Mouse (Mus musculus) hindbrain, embryonic 12.5 days (tissue): ENCODE measurements at regions not wholly inside any gene's neighbourhood (a gene's known extent, or its start where the extent isn't known, plus 50 kb on each side); places are given as distances from the start of the nearest gene placed in this dataset.

Experiments used
- ATAC-seq: fragments of 200-750 bp; cut with Nextera tagmentation; 2 replicates; pipeline ENCODE4 v1.8.0; 2017; ENCODE audit warnings: moderate TSS enrichment; ENCODE audit not compliant: low FRiP score
- H3K27ac ChIP-seq: fragments of 300-500 bp; sonication (generic); 2 replicates; pipeline ENCODE4 v1.5.1; 2016; ENCODE audit warnings: mild to moderate bottlenecking
- H3K27me3 ChIP-seq: fragments of 300-500 bp; sonication (generic); 2 replicates; pipeline ENCODE4 v1.6.1; 2016; ENCODE audit warnings: mild to moderate bottlenecking
- H3K36me3 ChIP-seq: fragments of 300-500 bp; sonication (generic); 2 replicates; pipeline ENCODE4 v1.6.1; 2016; ENCODE audit warnings: mild to moderate bottlenecking
- H3K4me1 ChIP-seq: fragments of 300-500 bp; sonication (generic); 2 replicates; pipeline ENCODE4 v1.6.1; 2016
- H3K4me2 ChIP-seq: fragments of 300-500 bp; sonication (generic); replicated peaks from 2 replicates; pipeline ENCODE4 v1.6.1; 2016; ENCODE audit warnings: mild to moderate bottlenecking
- H3K4me3 ChIP-seq: fragments of 300-500 bp; sonication (generic); 2 replicates; pipeline ENCODE4 v1.5.1; 2016; ENCODE audit warnings: mild to moderate bottlenecking
- H3K9ac ChIP-seq: fragments of 300-500 bp; sonication (generic); 2 replicates; pipeline ENCODE4 v1.6.1; 2016; ENCODE audit warnings: mild to moderate bottlenecking, moderate library complexity
- H3K9me3 ChIP-seq: fragments of 300-500 bp; sonication (generic); replicated peaks from 2 replicates; pipeline ENCODE4 v1.6.1; 2016; ENCODE audit warnings: mild to moderate bottlenecking
- WGBS: fragments of 180-500 bp; shearing (Covaris S2); methylation state at CpG from one replicate; pipeline ENCODE4 v1.1.7; 2016; 5-methylcytosine and 5-hydroxymethylcytosine counted together

DNA sequence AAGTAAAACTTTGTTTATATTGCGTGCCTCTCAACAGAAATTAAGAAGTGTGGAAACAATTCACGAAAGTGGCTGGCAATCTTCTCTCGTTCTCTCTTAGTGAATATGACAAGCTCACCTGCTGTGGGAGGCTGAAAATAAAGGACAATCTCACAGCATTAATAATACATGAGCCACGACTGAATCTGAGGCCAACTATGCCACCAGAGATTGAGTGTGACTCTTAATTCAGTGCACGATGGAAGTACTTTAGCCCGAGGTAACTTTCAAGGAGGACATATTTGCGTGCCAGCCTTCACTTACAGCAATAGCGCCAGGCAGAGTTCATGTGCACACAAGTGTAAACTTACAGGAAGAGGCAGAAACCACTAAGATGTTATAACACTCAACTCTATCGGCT lies 760.6 kb upstream of the Epha5 start:
- Histone ChIP-seq H3K9ac (no peak overlapping the region), H3K4me3 (no peak overlapping the region), H3K36me3 (no peaks in the 10 kb centered on the region), H3K27ac (no peak overlapping the region), H3K9me3 (no peaks in the 10 kb centered on the region), H3K4me1 (peaks cover 5% of the 10 kb centered on the region; the same call in 1 of the 2 replicates), H3K27me3 (no peaks in the 10 kb centered on the region), H3K4me2 (no peak overlapping the region)
- WGBS = 60% methylated on average over 9 of the region's 9 CpGs
- ATAC-seq = 0 out of 2 replicates have a peak, but pooled peaks have one; percentile 46

DNA sequence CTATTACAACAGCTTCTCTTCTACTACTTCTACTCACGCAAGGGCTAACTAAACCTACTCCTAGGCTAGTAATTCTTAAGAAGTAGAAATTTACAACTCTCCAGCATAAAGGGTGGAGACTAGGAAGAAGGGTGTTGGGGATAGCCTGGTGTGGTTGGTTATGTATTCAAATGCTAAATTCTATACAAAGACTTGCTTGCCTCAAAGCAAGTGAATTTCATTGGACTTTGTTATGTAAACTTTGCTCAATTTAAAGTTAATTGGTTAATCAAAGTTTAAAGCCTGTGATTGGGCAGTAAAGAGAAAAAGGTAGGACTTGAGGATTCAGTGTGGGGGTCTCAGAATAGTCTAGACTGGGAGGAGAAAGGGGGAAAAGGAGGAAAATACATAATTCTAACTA lies 756.7 kb upstream of the Epha5 start:
- Histone ChIP-seq H3K4me2 (no peak overlapping the region), H3K9me3 (no peaks in the 10 kb centered on the region), H3K4me3 (no peak overlapping the region), H3K9ac (no peak overlapping the region), H3K4me1 (peaks cover 5% of the 10 kb centered on the region; the same call in 1 of the 2 replicates), H3K36me3 (no peaks in the 10 kb centered on the region), H3K27ac (no peak overlapping the region), H3K27me3 (no peaks in the 10 kb centered on the region)
- WGBS = 94% methylated on average over 1 of the region's 1 CpGs
- ATAC-seq = no peak

DNA sequence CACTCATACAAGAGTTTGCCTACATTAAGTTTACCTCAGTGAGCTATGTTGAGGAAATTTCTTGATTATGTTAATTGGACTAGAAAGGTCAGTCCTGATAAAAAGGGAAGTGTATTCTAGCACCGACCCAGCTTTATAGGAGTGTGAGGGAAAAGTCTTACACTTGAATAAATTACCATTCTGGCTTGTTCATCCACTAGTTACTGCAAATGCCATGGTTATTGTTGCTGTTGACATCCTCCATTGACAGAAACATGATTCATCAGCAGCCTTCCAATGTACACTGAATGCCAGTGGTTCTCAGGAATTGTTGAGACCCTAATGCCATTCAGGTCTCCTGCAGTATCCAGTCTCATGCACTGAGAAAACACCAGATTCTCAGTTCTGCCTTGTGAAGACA lies 738.7 kb upstream of the Epha5 start:
- no peak overlapping the region for H3K4me2 ChIP-seq
- no peak overlapping the region for H3K9ac ChIP-seq
- no peaks in the 10 kb centered on the region for H3K9me3 ChIP-seq
- WGBS = 58% methylated on average over 1 of the region's 1 CpGs
- no peak for ATAC-seq
- no peaks in the 10 kb centered on the region for H3K27me3 ChIP-seq
- H3K27ac ChIP-seq = no peak overlapping the region
- no peaks in the 10 kb centered on the region for H3K4me1 ChIP-seq
- H3K4me3 ChIP-seq = no peak overlapping the region
- no peaks in the 10 kb centered on the region for H3K36me3 ChIP-seq

DNA sequence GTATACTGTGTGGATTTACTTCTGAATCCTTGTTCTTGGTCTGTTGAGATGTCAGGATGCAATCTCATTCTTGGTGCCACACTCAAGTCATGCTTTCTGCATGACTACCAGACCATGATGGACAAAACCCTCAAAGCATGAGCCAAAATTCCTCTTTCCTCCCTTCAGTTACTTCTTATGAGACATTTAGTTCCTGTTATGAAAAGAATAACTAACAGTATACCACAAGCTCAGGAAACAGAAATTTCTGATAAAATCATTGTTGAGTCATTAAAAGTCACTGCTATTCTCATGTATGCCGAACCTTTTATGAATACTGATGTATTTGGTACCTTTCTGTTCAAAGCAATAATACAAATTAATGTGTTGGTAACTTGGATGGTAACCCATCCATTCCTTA lies 738.0 kb upstream of the Epha5 start:
- Histone ChIP-seq H3K4me2 (no peak overlapping the region), H3K27me3 (no peaks in the 10 kb centered on the region), H3K9ac (no peak overlapping the region), H3K4me1 (no peaks in the 10 kb centered on the region), H3K9me3 (no peaks in the 10 kb centered on the region), H3K36me3 (no peaks in the 10 kb centered on the region), H3K4me3 (no peak overlapping the region), H3K27ac (no peak overlapping the region)
- WGBS = 80% methylated on average over 1 of the region's 1 CpGs
- ATAC-seq = no peak
